Mouse (Mus musculus): ENCODE results near the gene Cyren. TPM values are rescaled to one million over a fixed set of nuclear protein-coding genes. Genes with fewer than 3 reads are reported as not detected.

The Cyren gene
- polyA plus RNA-seq (2017; shearing (Covaris generic)) = 1.3 TPM

GRCm38 (mm10) chr6:34877509-34878321, at the start of gene Cyren:
Gene Cyren, minus strand, starts transcription at chr6:34878060.

GRCm38 (mm10) chr6:34919956-34920355, 42.1 kb upstream of the Cyren start, which contains the start of gene Stra8:
Gene Stra8, plus strand, starts transcription at chr6:34920163.

GRCm38 (mm10) chr6:34910371-34911219, 32.7 kb upstream of the Cyren start, which contains the start of gene Wdr91:
Gene Wdr91, minus strand, starts transcription at chr6:34910876.

GRCm38 (mm10) chr6:34862791-34863403, 15.0 kb downstream of the Cyren start, which contains the start of gene Tmem140:
Gene Tmem140, plus strand, starts transcription at chr6:34863146.

Other genes starting within 250 kb of the Cyren start
- 1.4 TPM for gene Agbl3, start 97.6 kb downstream of the Cyren start, polyA plus RNA-seq (2017; shearing (Covaris generic))
- 5.7 TPM for gene Tmem140, start 14.9 kb downstream of the Cyren start, polyA plus RNA-seq (2017; shearing (Covaris generic))
- 32.2 TPM for gene Wdr91, start 32.8 kb upstream of the Cyren start, polyA plus RNA-seq (2017; shearing (Covaris generic))
- gene Stra8, start 42.1 kb upstream of the Cyren start, polyA plus RNA-seq (2017; shearing (Covaris generic)) = not detected
- gene Slc23a4, start 110.3 kb upstream of the Cyren start, polyA plus RNA-seq (2017; shearing (Covaris generic)) = 0.73 TPM